Mouse (Mus musculus): ENCODE results near the gene Myl6b. TPM values are rescaled to one million over a fixed set of nuclear protein-coding genes. Genes with fewer than 3 reads are reported as not detected.
"Not testable (repeated sequence)": the region's sequence is repeated elsewhere in the genome, so short reads cannot be mapped to it uniquely, and the experiment has no call there.

Myl6b gene
- polyA plus RNA-seq, 1 experiment from 2014 or later, result 4.3 TPM

GRCm38 (mm10) chr10:128516029-128516428 lies 17.5 kb upstream of the Myl6b start:
- no peak overlapping the region for H3K9ac ChIP-seq
- ATAC-seq (replicated peaks; ENCODE audit: insufficient number of reproducible peaks, insufficient read depth, low FRiP score, low read depth), result no peak
- H3K4me2 ChIP-seq, result no peak overlapping the region
- 47% methylated on average over 20 of the region's 20 CpGs for WGBS
- no peaks in the 10 kb centered on the region for H3K4me1 ChIP-seq (replicated peaks)
- H3K27me3 ChIP-seq, result no peaks in the 10 kb centered on the region
- H3K9me3 ChIP-seq (replicated peaks), result no peaks in the 10 kb centered on the region
- no peak overlapping the region for H3K27ac ChIP-seq
- H3K4me3 ChIP-seq, result no peak overlapping the region
- peaks cover 67% of the 10 kb centered on the region for H3K36me3 ChIP-seq

DNA sequence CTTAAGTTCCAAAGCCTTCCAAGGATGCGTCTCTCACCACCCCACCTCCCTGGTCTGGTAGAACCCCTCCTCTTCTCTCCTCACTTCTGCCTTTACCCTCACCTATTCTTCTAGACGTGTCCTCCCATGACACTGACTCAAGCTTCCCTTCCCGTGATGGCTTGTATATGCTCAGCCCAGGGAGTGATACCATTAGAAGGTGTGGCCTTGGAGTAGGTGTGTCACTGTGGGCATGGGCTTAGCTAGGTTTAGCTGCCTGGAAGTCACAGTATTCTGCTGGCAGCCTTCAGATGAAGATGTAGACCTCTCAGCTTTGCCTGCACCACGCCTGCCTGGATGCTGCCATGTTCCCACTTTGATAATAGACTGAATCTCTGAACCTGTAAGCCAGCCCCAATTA lies 16.6 kb upstream of the Myl6b start:
- H3K36me3 ChIP-seq, result peaks cover 65% of the 10 kb centered on the region
- H3K4me2 ChIP-seq, result no peak overlapping the region
- H3K9ac ChIP-seq, result no peak overlapping the region
- no peaks in the 10 kb centered on the region for H3K4me1 ChIP-seq (replicated peaks)
- no peak for ATAC-seq (replicated peaks; ENCODE audit: insufficient number of reproducible peaks, insufficient read depth, low FRiP score, low read depth)
- 75% methylated on average over 4 of the region's 4 CpGs for WGBS
- H3K9me3 ChIP-seq (replicated peaks), result no peaks in the 10 kb centered on the region
- no peaks in the 10 kb centered on the region for H3K27me3 ChIP-seq
- H3K27ac ChIP-seq, result no peak overlapping the region
- no peak overlapping the region for H3K4me3 ChIP-seq

- no peak overlapping the region for H3K9ac ChIP-seq
- no peaks in the 10 kb centered on the region; the same call in 1 of the 2 replicates for H3K4me1 ChIP-seq (replicated peaks)
- H3K9me3 ChIP-seq (replicated peaks), result no peaks in the 10 kb centered on the region
- ATAC-seq (replicated peaks; ENCODE audit: insufficient number of reproducible peaks, insufficient read depth, low FRiP score, low read depth), result no peak
- no peak overlapping the region for H3K4me2 ChIP-seq
- no peak overlapping the region for H3K4me3 ChIP-seq
- H3K27ac ChIP-seq, result no peak overlapping the region
- 78% methylated on average over 12 of the region's 12 CpGs for WGBS
- no peaks in the 10 kb centered on the region for H3K27me3 ChIP-seq
- H3K36me3 ChIP-seq, result peaks cover 51% of the 10 kb centered on the region
Observed at GRCm38 (mm10) chr10:128511761-128512160, 13.3 kb upstream of the Myl6b start.

- ATAC-seq (replicated peaks; ENCODE audit: insufficient number of reproducible peaks, insufficient read depth, low FRiP score, low read depth), result no peak
- H3K27me3 ChIP-seq, result no peaks in the 10 kb centered on the region
- no peaks in the 10 kb centered on the region; the same call in 1 of the 2 replicates for H3K4me1 ChIP-seq (replicated peaks)
- no peak overlapping the region for H3K4me2 ChIP-seq
- no peak overlapping the region for H3K9ac ChIP-seq
- peaks cover 46% of the 10 kb centered on the region for H3K36me3 ChIP-seq
- no peaks in the 10 kb centered on the region for H3K9me3 ChIP-seq (replicated peaks)
- 83% methylated on average over 9 of the region's 9 CpGs for WGBS
- no peak overlapping the region for H3K4me3 ChIP-seq
- no peak overlapping the region for H3K27ac ChIP-seq
Observed at GRCm38 (mm10) chr10:128511189-128511588, 12.7 kb upstream of the Myl6b start.

GRCm38 (mm10) chr10:128510301-128510700 lies 11.8 kb upstream of the Myl6b start:
- Histone ChIP-seq H3K9me3 (replicated peaks) (no peaks in the 10 kb centered on the region), H3K4me2 (no peak overlapping the region), H3K9ac (no peak overlapping the region), H3K36me3 (peaks cover 38% of the 10 kb centered on the region), H3K27me3 (no peaks in the 10 kb centered on the region), H3K4me3 (no peak overlapping the region), H3K27ac (no peak overlapping the region), H3K4me1 (replicated peaks) (peaks cover under 1% of the 10 kb centered on the region)
- 81% methylated on average over 11 of the region's 11 CpGs for WGBS
- ATAC-seq (replicated peaks; ENCODE audit: insufficient number of reproducible peaks, insufficient read depth, low FRiP score, low read depth), result no peak

- H3K4me2 ChIP-seq, result no peak overlapping the region
- no peak overlapping the region for H3K27ac ChIP-seq
- H3K36me3 ChIP-seq, result peaks cover 33% of the 10 kb centered on the region
- no peaks in the 10 kb centered on the region for H3K27me3 ChIP-seq
- H3K9ac ChIP-seq, result no peak overlapping the region
- no peaks in the 10 kb centered on the region for H3K9me3 ChIP-seq (replicated peaks)
- 79% methylated on average over 4 of the region's 4 CpGs for WGBS
- ATAC-seq (replicated peaks; ENCODE audit: insufficient number of reproducible peaks, insufficient read depth, low FRiP score, low read depth), result no peak
- H3K4me1 ChIP-seq (replicated peaks), result peaks cover 5% of the 10 kb centered on the region
- no peak overlapping the region for H3K4me3 ChIP-seq
Observed at GRCm38 (mm10) chr10:128509831-128510230, 11.3 kb upstream of the Myl6b start.

- peaks cover 11% of the 10 kb centered on the region for H3K4me1 ChIP-seq (replicated peaks)
- ATAC-seq (replicated peaks; ENCODE audit: insufficient number of reproducible peaks, insufficient read depth, low FRiP score, low read depth), result no peak
- H3K4me2 ChIP-seq, result no peak overlapping the region
- no peaks in the 10 kb centered on the region for H3K9me3 ChIP-seq (replicated peaks)
- WGBS, result 84% methylated on average over 9 of the region's 9 CpGs
- H3K4me3 ChIP-seq, result no peak overlapping the region
- H3K27me3 ChIP-seq, result no peaks in the 10 kb centered on the region
- no peak overlapping the region for H3K27ac ChIP-seq
- H3K9ac ChIP-seq, result no peak overlapping the region
- peaks cover 32% of the 10 kb centered on the region for H3K36me3 ChIP-seq
Observed at GRCm38 (mm10) chr10:128509203-128509602, 10.7 kb upstream of the Myl6b start.

GRCm38 (mm10) chr10:128508260-128508659 lies 9.8 kb upstream of the Myl6b start:
- ATAC-seq (replicated peaks; ENCODE audit: insufficient number of reproducible peaks, insufficient read depth, low FRiP score, low read depth), result no peak
- Histone ChIP-seq H3K27me3 (no peaks in the 10 kb centered on the region), H3K4me3 (no peak overlapping the region), H3K36me3 (peaks cover 32% of the 10 kb centered on the region), H3K9ac (no peak overlapping the region), H3K4me2 (no peak overlapping the region), H3K9me3 (replicated peaks) (no peaks in the 10 kb centered on the region), H3K4me1 (replicated peaks) (peaks cover 14% of the 10 kb centered on the region), H3K27ac (no peak overlapping the region)
- WGBS, result 75% methylated on average over 9 of the region's 9 CpGs

GRCm38 (mm10) chr10:128505974-128506373 lies 7.5 kb upstream of the Myl6b start:
- Histone ChIP-seq H3K9ac (no peak overlapping the region), H3K4me3 (no peak overlapping the region), H3K9me3 (replicated peaks) (no peaks in the 10 kb centered on the region), H3K4me1 (replicated peaks) (peaks cover 14% of the 10 kb centered on the region), H3K36me3 (peaks cover 17% of the 10 kb centered on the region), H3K27ac (no peak overlapping the region), H3K27me3 (no peaks in the 10 kb centered on the region), H3K4me2 (no peak overlapping the region)
- ATAC-seq (replicated peaks; ENCODE audit: insufficient number of reproducible peaks, insufficient read depth, low FRiP score, low read depth), result no peak
- 97% methylated on average over 14 of the region's 14 CpGs for WGBS

GRCm38 (mm10) chr10:128505371-128505667 lies 6.8 kb upstream of the Myl6b start:
- not testable (repeated sequence) for H3K27me3 ChIP-seq; H3K9me3 ChIP-seq (replicated peaks); ATAC-seq (replicated peaks; ENCODE audit: insufficient number of reproducible peaks, insufficient read depth, low FRiP score, low read depth); H3K4me3 ChIP-seq; H3K4me2 ChIP-seq; H3K9ac ChIP-seq; H3K27ac ChIP-seq
- 79% methylated on average over 5 of the region's 5 CpGs for WGBS
- Histone ChIP-seq H3K4me1 (replicated peaks) (peaks cover 14% of the 10 kb centered on the region), H3K36me3 (peaks cover 11% of the 10 kb centered on the region)

GRCm38 (mm10) chr10:128504641-128505370 lies 6.3 kb upstream of the Myl6b start:
- Histone ChIP-seq H3K27ac (no peak overlapping the region), H3K9me3 (replicated peaks) (no peaks in the 10 kb centered on the region), H3K4me1 (replicated peaks) (peaks cover 17% of the 10 kb centered on the region), H3K9ac (no peak overlapping the region), H3K4me3 (no peak overlapping the region), H3K27me3 (no peaks in the 10 kb centered on the region), H3K36me3 (peaks cover 8% of the 10 kb centered on the region; the same call in 1 of the 2 replicates), H3K4me2 (no peak overlapping the region)
- WGBS, result 59% methylated on average over 9 of the region's 9 CpGs
- no peak for ATAC-seq (replicated peaks; ENCODE audit: insufficient number of reproducible peaks, insufficient read depth, low FRiP score, low read depth)

- H3K27me3 ChIP-seq, result no peaks in the 10 kb centered on the region
- no peak for ATAC-seq (replicated peaks; ENCODE audit: insufficient number of reproducible peaks, insufficient read depth, low FRiP score, low read depth)
- H3K9ac ChIP-seq, result no peak overlapping the region
- no peak overlapping the region for H3K4me2 ChIP-seq
- no peak overlapping the region for H3K27ac ChIP-seq
- peaks cover 1% of the 10 kb centered on the region; the same call in 1 of the 2 replicates for H3K36me3 ChIP-seq
- no peaks in the 10 kb centered on the region for H3K9me3 ChIP-seq (replicated peaks)
- H3K4me1 ChIP-seq (replicated peaks), result peaks cover 20% of the 10 kb centered on the region
- H3K4me3 ChIP-seq, result no peak overlapping the region
- 78% methylated on average over 3 of the region's 3 CpGs for WGBS
Observed at GRCm38 (mm10) chr10:128504012-128504411, 5.5 kb upstream of the Myl6b start.
